Mouse (Mus musculus): ENCODE measurements around the gene Gucd1.

GRCm38 (mm10) chr10:75491234-75491935, 26.4 kb downstream of the Gucd1 start:
- no peak for TF ChIP-seq RAD21 (IDR thresholded peaks at IDR 0.05; ENCODE audit: low read depth, low read length)
- peak; percentile 63; the same call in 1 of the 2 replicates for TF ChIP-seq MXI1 (IDR thresholded peaks at IDR 0.05; ENCODE audit: low read depth, low read length)
- no peak for TF ChIP-seq POLR2A (IDR thresholded peaks at IDR 0.05; ENCODE audit: low read depth, low read length)
- TF ChIP-seq CTCF (conservative IDR thresholded peaks at IDR 0.05 in 1 of 2, IDR thresholded peaks at IDR 0.05 in 1 of 2; ENCODE audit: low read depth in 2 of 2, low read length in 2 of 2), result no peak
- TF ChIP-seq MAX (IDR thresholded peaks at IDR 0.05; ENCODE audit: low read length), result peak; percentile 68; the same call in 1 of the 2 replicates
- TF ChIP-seq BHLHE40 (IDR thresholded peaks at IDR 0.05; ENCODE audit: low read depth, low read length), result no peak
- TF ChIP-seq EP300 (IDR thresholded peaks at IDR 0.05; ENCODE audit: low read length), result peak; percentile 20; the same call in 1 of the 2 replicates
- no peak for TF ChIP-seq ZMIZ1 (IDR thresholded peaks at IDR 0.05; ENCODE audit: low read depth, low read length)
- TF ChIP-seq USF1 (IDR thresholded peaks at IDR 0.05; ENCODE audit: low read depth, low read length), result no peak
- no peak for TF ChIP-seq CHD1 (IDR thresholded peaks at IDR 0.05; ENCODE audit: low read depth, low read length)
- no peak for TF ChIP-seq RCOR1 (conservative IDR thresholded peaks at IDR 0.05; ENCODE audit: low read depth, low read length)
- 0 out of 2 replicates have a peak, but pooled peaks have one; percentile 11 for TF ChIP-seq NRF1 (IDR thresholded peaks at IDR 0.05; ENCODE audit: low read depth, low read length)
- TF ChIP-seq POLR2AphosphoS2 (IDR thresholded peaks at IDR 0.05; ENCODE audit: low read depth, low read length), result no peak

Data from CH12.LX (cell line).